Mouse (Mus musculus) olfactory bulb, adult 2 months (tissue): ENCODE measurements around the gene Filip1.

ENCODE experiments used
- CTCF ChIP-seq: fragments of 200-500 bp; IDR thresholded peaks from 2 replicates; pipeline ENCODE4 v1.5.1; 2012; ENCODE audit warnings: low read depth, mild to moderate bottlenecking, low read length, moderate library complexity; ENCODE audit not compliant: insufficient read depth
- POLR2A ChIP-seq: fragments of 200-500 bp; IDR thresholded peaks from 2 replicates; pipeline ENCODE4 v1.6.1; 2012; ENCODE audit warnings: mild to moderate bottlenecking, low read depth, low read length, moderate library complexity; ENCODE audit not compliant: insufficient read depth

DNA sequence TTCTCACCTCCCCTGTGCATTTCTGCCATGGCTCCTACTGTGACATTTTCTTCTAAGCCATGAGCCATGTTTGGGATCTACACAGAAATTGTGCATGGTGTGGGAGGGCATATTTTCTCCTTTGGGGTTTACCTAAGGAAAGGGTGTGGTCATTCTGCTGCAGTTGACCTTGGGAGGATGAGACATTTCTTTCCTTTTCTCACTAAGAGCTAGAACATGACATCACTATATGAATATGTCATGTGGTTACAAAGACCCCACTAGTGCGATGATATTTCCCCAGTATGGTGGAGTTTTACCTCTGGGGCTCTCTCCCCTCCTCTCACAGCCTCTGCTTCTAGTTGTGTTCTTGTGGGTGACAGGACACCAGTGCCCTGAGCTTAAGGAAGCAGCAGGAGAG is 22.9 kb downstream of the Filip1 start:
- no peak for TF ChIP-seq CTCF
- TF ChIP-seq POLR2A = no peak
